Mouse (Mus musculus): ENCODE data around the gene P2rx3. TPM values are rescaled to one million over a fixed set of nuclear protein-coding genes. Genes with fewer than 3 reads are reported as not detected.

Gene P2rx3
- total RNA-seq, 1 experiment from 2014 or later: 0.59 TPM

GRCm38 (mm10) chr2:85043623-85044022 lies 6.4 kb upstream of the P2rx3 start:
- no peak for DNase-seq

- no peak for DNase-seq
These were observed 1.1 kb upstream of the P2rx3 start for GRCm38 (mm10) chr2:85038336-85038735.

- no peak for DNase-seq
These were observed 685 bp downstream of the P2rx3 start for GRCm38 (mm10) chr2:85036507-85037046.

GRCm38 (mm10) chr2:85034169-85034568 lies 3.1 kb downstream of the P2rx3 start:
- no peak for DNase-seq

- DNase-seq: no peak
These were observed 4.1 kb downstream of the P2rx3 start for GRCm38 (mm10) chr2:85033121-85033520.

GRCm38 (mm10) chr2:85030989-85031388 lies 6.3 kb downstream of the P2rx3 start:
- DNase-seq: no peak

GRCm38 (mm10) chr2:85029897-85030296 lies 7.4 kb downstream of the P2rx3 start:
- DNase-seq: no peak

- DNase-seq: no peak
These were observed 10.0 kb downstream of the P2rx3 start for GRCm38 (mm10) chr2:85027281-85027680.

GRCm38 (mm10) chr2:85026178-85026577 lies 11.1 kb downstream of the P2rx3 start:
- no peak for DNase-seq

- DNase-seq: no peak
These were observed 15.2 kb downstream of the P2rx3 start for GRCm38 (mm10) chr2:85022043-85022442.

GRCm38 (mm10) chr2:85014588-85014982 lies 22.7 kb downstream of the P2rx3 start:
- no peak for DNase-seq

GRCm38 (mm10) chr2:85013826-85014587 lies 23.3 kb downstream of the P2rx3 start:
- DNase-seq: no peak

- no peak for DNase-seq
These were observed 24.6 kb downstream of the P2rx3 start for GRCm38 (mm10) chr2:85012679-85013078.

- peak; percentile 47 for DNase-seq
These were observed 25.2 kb downstream of the P2rx3 start for GRCm38 (mm10) chr2:85011906-85012604.

GRCm38 (mm10) chr2:85009212-85009611 lies 28.1 kb downstream of the P2rx3 start:
- no peak for DNase-seq

GRCm38 (mm10) chr2:85007729-85008128 lies 29.5 kb downstream of the P2rx3 start:
- peak; percentile 47 for DNase-seq

GRCm38 (mm10) chr2:85006600-85006999 lies 30.7 kb downstream of the P2rx3 start:
- DNase-seq: no peak

GRCm38 (mm10) chr2:85004341-85004740 lies 32.9 kb downstream of the P2rx3 start:
- no peak for DNase-seq

- no peak for DNase-seq
These were observed 34.7 kb downstream of the P2rx3 start for GRCm38 (mm10) chr2:85002575-85002974.

- no peak for DNase-seq
These were observed 35.8 kb downstream of the P2rx3 start for GRCm38 (mm10) chr2:85001497-85001896.

- DNase-seq: no peak
These were observed 37.6 kb downstream of the P2rx3 start for GRCm38 (mm10) chr2:84999486-85000181.

GRCm38 (mm10) chr2:84996376-84996775 lies 40.9 kb downstream of the P2rx3 start:
- DNase-seq: no peak

- no peak for DNase-seq
These were observed 49.3 kb downstream of the P2rx3 start, which contains the start of gene Prg3 for GRCm38 (mm10) chr2:84987930-84988329. Gene Prg3 (plus strand): TSS chr2:84988215.
